Mouse (Mus musculus) layer of hippocampus, adult 9-11 months (tissue): ENCODE measurements around the gene Dpyd.
A peak's percentile ranks its signal among the peaks of the same experiment; 100 is the strongest.

ENCODE experiments used
- DNase-seq: peaks from one replicate; pipeline ENCODE4 v3.0.0; 2022

Dpyd gene

GRCm38 (mm10) chr3:119361555-119362385, 799.8 kb downstream of the Dpyd start:
- peak; percentile 36 for DNase-seq

DNA sequence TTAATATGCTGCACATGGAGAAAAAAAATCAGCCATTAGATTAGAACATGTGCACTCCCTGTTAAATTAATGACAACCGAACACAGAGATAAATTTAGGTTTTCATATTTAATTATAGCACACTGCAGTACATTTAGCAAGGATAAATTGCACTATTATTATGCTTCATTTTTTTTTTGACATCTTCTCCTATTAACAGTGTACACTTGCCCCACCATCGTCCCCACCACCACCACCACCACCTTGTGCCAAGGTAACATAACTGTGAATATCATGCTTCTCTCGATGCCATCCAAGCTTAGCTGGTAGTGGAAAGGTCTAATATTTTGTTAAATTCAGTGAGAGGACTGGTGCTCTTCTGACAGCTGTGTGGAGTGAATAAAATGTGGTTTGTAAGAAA, 800.5 kb downstream of the Dpyd start:
- DNase-seq = no peak

GRCm38 (mm10) chr3:119368931-119369330, 807.0 kb downstream of the Dpyd start:
- no peak for DNase-seq

DNA sequence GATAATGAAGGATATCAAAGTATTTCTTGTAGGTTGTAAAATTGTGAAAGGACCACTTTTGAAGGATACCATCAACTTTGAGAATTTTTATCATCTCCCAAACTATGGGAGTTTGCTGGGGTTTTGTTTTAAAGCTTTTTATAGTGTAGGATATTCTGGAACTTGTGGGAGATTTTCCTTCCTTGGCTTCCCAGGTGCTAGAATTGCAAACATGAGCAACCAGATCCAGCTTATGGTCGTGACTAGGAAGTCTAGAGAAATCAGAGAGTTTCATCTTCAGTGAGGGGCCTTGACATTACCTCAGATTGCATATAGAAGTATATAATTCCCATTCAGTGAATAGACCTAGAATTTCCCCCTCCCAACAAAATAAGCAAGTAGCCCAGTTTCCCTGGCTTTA, 819.2 kb downstream of the Dpyd start:
- DNase-seq = no peak

- DNase-seq = no peak
These were observed 820.5 kb downstream of the Dpyd start for GRCm38 (mm10) chr3:119382395-119382794.

DNA sequence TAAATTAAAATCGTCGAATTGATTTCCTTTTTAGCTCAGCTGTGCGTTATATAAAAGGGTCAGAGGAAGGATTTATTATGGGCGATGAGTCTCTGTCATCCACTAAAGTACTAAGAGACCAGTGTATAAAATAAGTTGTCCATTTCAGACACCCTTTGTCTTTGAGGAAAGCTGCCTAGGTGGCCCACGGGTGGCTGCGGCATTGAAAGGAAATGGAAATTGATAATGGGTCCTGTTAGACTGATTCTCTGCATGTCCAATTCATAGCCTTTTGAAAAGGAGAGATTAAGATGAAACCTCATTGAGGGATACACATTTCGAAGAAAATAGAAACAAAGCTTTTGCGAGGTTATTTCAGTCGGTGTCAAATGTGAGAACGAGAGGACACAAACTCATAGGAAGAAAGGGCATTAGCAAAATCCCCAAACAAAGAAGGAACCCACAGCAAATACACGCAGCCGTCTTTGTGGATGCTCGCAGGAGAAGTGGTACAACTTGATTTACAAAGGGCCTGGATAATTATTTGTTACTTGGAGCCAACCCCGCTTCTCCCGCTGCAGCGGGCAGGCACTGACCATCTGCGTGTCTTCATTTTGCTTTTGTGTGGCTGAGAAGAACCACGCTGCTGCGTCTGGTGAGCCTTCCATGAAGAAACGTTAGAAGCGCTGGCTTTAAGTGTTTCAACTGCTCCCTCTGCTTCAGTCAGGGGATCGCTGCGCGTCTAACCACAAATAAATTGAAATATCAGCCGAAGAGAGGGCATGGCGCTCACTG, 825.6 kb downstream of the Dpyd start:
- peak; percentile 6 for DNase-seq

- no peak for DNase-seq
These were observed 835.3 kb downstream of the Dpyd start for GRCm38 (mm10) chr3:119397205-119397604.

DNA sequence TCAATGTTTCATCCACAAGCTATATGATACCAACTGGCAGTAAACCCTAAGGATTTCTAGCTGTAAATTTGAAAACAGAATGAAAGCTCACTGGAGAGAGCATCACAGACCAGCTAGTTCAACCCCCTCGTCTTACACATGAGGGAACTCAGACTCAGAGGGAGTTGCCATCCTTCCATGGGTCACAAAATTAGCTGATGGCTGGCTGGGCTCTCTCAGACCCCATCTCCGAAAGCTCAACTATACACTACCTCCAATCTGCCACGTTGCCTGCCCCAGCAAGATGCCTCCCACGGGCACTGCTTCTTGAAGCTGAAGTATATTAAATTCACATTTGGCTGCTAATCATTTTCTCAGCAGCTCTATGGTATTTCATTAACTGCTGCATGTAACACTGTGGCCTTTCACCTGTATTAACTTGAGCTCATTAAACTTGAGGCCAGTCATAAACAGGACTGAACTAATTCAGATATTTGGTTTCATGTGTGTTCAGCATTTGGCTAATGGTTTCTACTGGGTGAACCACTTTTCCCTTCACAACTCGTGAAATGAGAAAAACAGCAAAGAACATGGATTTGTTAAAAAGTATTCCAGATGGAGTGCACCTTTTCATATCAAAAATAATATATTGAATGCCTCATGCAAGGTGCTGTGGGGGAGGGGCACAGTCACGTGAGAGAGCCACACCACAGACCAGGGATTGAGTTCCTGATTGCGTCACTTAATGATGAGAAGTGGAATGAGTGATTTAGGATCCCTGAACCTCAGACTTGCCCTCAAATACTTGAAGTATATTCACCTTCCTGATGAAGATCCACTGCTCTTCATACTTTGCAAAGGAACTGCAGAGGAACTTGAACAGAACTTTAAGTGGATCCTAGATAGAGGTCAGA, 841.2 kb downstream of the Dpyd start:
- DNase-seq = no peak

- peak; percentile 33 for DNase-seq
These were observed 857.3 kb downstream of the Dpyd start for GRCm38 (mm10) chr3:119419087-119419709.

DNA sequence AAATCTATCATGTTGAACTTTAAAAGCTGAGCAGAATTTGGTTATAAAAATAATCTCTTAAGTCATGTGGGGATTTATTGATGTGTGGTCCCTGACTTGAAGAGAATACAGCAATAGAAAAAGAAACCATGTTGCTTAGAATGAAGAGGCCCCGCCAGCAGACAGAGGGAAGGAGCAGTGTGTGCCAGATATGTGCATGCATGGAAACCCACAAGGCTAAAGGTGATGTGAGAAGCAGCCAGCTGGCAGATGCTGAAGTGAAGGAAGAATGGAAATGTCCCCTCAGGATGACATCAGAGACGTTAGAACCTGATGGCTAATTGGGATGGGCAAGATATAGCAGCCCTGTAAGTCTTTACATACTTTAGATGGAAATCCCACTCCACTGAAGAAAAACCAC, 857.8 kb downstream of the Dpyd start:
- no peak for DNase-seq

DNA sequence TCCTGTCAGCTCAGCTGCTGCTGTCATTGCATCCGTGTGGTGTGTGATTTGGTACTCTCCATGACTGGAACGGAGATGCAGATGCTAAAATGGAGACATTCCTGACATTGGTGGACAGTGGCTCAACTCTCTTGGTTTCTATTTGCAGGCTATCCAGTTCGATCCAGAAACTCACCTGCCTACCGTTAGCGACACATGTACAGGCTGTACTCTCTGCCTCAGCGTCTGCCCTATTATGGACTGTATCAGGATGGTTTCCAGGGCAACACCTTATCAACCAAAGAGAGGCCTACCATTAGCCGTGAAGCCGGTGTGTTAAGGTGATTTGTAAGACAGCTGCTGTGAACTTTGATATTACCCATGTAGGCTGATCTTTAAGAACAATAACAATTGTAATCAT, 869.4 kb downstream of the Dpyd start:
- DNase-seq = no peak

DNA sequence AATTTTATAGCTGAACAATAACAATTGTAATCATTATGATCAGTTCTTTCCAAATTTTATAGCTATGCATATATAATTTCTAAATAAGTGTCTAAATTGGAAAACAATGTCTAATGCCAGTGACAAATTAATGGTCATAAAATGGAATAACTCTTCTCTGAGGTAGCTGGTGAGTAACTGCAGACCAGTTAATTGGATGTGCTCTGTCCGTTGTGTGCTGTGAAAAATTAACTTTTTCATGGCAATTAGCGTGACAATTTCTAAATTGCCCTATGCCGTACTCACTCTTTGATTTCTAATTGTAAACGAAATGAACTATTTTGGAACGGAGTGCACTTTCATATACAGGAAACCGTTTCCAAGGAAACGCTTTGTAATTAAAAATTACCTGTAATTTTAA, 869.8 kb downstream of the Dpyd start:
- no peak for DNase-seq

DNA sequence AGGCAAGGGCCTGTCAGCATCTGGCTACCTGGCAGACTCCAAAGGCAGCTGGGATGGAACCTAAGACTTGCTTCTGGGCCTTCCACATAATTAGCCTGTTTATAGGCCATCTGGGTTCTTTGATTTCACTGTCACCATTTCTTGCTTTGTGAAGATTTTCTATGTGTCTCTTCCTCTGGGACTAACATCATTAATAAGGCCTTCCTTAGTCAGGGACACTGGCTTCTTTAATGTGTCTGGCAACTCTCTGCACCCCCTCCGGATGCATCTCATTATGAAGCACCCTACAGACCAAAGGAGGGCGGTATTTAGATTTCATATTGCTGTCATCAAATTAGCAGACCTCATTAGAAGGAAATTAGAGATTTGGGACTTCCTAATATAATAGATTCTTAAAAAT, 885.6 kb downstream of the Dpyd start:
- DNase-seq = no peak

- DNase-seq = no peak
These were observed 902.1 kb downstream of the Dpyd start for GRCm38 (mm10) chr3:119464073-119464472.

- no peak for DNase-seq
These were observed 902.5 kb downstream of the Dpyd start for GRCm38 (mm10) chr3:119464479-119464878.

- DNase-seq = no peak
These were observed 905.8 kb downstream of the Dpyd start for GRCm38 (mm10) chr3:119467723-119468122.
